In the genomic region with DNA sequence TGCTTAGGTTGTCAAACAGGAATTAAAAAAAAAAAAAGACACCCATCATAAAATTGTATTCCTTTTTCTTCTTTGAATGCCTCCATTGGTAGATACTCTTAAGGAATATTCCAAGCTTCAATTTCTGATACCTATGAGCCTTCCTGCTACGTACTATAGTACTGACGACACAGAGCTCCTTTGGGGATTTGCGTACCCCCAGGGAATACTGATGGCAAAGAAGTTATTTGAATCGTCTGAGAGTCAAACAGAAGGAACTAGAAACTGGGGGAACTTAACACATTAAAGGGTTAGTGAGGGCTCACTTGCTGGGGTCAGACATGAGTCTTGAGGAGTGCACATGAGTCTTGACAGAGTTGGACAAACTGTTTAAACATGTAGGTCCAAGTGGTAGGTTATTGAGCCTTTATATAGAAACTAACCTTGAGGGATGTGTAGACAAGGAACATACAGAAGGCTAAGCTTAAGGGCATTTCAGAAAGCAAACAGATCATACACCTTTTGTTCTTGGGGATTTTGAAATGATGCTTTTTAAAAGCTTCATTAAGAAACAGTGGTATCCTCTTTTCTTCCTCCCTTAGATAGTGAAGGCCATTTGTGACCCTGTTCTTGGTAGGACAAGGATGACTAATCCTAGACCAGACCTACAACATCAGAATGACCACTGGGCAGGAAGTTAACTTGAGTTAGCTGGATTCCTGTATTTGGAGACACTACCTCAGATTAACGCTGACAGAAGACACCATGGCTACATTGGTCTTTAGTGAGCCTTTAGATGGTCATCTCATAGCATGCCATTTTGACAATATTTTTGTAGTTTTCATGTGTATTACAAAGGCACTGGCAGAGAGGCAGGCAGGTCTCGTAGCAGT, we compare ENCODE assay signal across 8 mouse cellular contexts. TPM values are rescaled to one million over a fixed set of nuclear protein-coding genes. Genes with fewer than 3 reads are reported as not detected.
DNase-seq lines count a peak whose midpoint lies in the region; ATAC-seq and TF ChIP-seq lines count a peak whose summit lies in the region.

No protein-coding gene starts in this region.

- H3K9ac ChIP-seq in liver, postnatal 0 days (replicated peaks): no peak overlapping the region
- H3K9ac ChIP-seq in liver, embryonic 11.5 days (ENCODE audit: low read depth, low read length): no peak overlapping the region
- no peak overlapping the region for H3K9ac ChIP-seq in hindbrain, embryonic 12.5 days
- peak overlapping the region; percentile 73 for H3K9ac ChIP-seq in neural tube, embryonic 13.5 days

- DNase-seq in cerebellum, adult 9-10 months: peak; percentile 46
- DNase-seq in cerebellum, adult 8-10 months: no peak
- no peak for DNase-seq in liver, postnatal 0 days
- no peak for DNase-seq in liver, embryonic 11.5 days (ENCODE audit: low spot score)
- no peak for DNase-seq in embryo, embryonic 10 days (ENCODE audit: low spot score)
- DNase-seq in thymus, postnatal 0 days (ENCODE audit: low spot score): no peak

- 78% methylated on average over 6 of the region's 6 CpGs for WGBS in liver, postnatal 0 days (ENCODE audit: insufficient replicate concordance)
- 88% methylated on average over 6 of the region's 6 CpGs for WGBS in liver, embryonic 11.5 days
- WGBS in hindbrain, embryonic 12.5 days: 76% methylated on average over 6 of the region's 6 CpGs
- WGBS in neural tube, embryonic 13.5 days: 55% methylated on average over 6 of the region's 6 CpGs

- no peak for TF ChIP-seq CTCF in liver, postnatal 0 days (IDR thresholded peaks at IDR 0.05; ENCODE audit: low read depth)

- ATAC-seq in liver, postnatal 0 days: no peak
- no peak for ATAC-seq in liver, embryonic 11.5 days (replicated peaks; ENCODE audit: low FRiP score)
- no peak for ATAC-seq in hindbrain, embryonic 12.5 days (ENCODE audit: low FRiP score)
- ATAC-seq in neural tube, embryonic 13.5 days (ENCODE audit: low read depth): no peak

- H3K4me3 ChIP-seq in liver, postnatal 0 days (ENCODE audit: low read depth, low read length): no peak overlapping the region
- no peak overlapping the region for H3K4me3 ChIP-seq in liver, embryonic 11.5 days (ENCODE audit: low read depth, low read length)
- H3K4me3 ChIP-seq in hindbrain, embryonic 12.5 days: peak overlapping the region; percentile 46
- peak overlapping the region; percentile 60 for H3K4me3 ChIP-seq in neural tube, embryonic 13.5 days

- H3K36me3 ChIP-seq in liver, postnatal 0 days (replicated peaks; ENCODE audit: insufficient read depth, low read length): peaks cover 41% of the 10 kb centered on the region
- H3K36me3 ChIP-seq in liver, embryonic 11.5 days (ENCODE audit: control insufficient read depth, insufficient read depth, low read length): peaks cover 5% of the 10 kb centered on the region; the same call in 1 of the 2 replicates
- H3K36me3 ChIP-seq in hindbrain, embryonic 12.5 days: peaks cover 18% of the 10 kb centered on the region
- peaks cover 25% of the 10 kb centered on the region for H3K36me3 ChIP-seq in neural tube, embryonic 13.5 days

- H3K27me3 ChIP-seq in liver, postnatal 0 days (ENCODE audit: insufficient read depth, low read length): no peaks in the 10 kb centered on the region
- H3K27me3 ChIP-seq in liver, embryonic 11.5 days (replicated peaks; ENCODE audit: control insufficient read depth, insufficient read depth, low read length): no peaks in the 10 kb centered on the region
- H3K27me3 ChIP-seq in hindbrain, embryonic 12.5 days: no peaks in the 10 kb centered on the region
- H3K27me3 ChIP-seq in neural tube, embryonic 13.5 days: no peaks in the 10 kb centered on the region

- TF ChIP-seq EP300 in liver, postnatal 0 days (IDR thresholded peaks at IDR 0.05; ENCODE audit: low read depth): no peak

- H3K4me1 ChIP-seq in liver, postnatal 0 days (ENCODE audit: insufficient read depth): peaks cover 18% of the 10 kb centered on the region
- peaks cover 15% of the 10 kb centered on the region for H3K4me1 ChIP-seq in liver, embryonic 11.5 days (replicated peaks; ENCODE audit: control insufficient read depth, insufficient read depth, low read length)
- H3K4me1 ChIP-seq in hindbrain, embryonic 12.5 days: peaks cover 44% of the 10 kb centered on the region
- H3K4me1 ChIP-seq in neural tube, embryonic 13.5 days (replicated peaks): peaks cover 82% of the 10 kb centered on the region

- 0 out of 2 replicates have a peak overlapping the region, but pooled peaks have one; percentile 11 for H3K4me2 ChIP-seq in liver, postnatal 0 days (ENCODE audit: low read depth, low read length)
- H3K4me2 ChIP-seq in liver, embryonic 11.5 days: no peak overlapping the region
- H3K4me2 ChIP-seq in hindbrain, embryonic 12.5 days (replicated peaks): peak overlapping the region; percentile 87
- H3K4me2 ChIP-seq in neural tube, embryonic 13.5 days: peak overlapping the region; percentile 80

- no peak overlapping the region for H3K27ac ChIP-seq in liver, postnatal 0 days (ENCODE audit: low read depth)
- H3K27ac ChIP-seq in liver, embryonic 11.5 days (ENCODE audit: low read depth, low read length): no peak overlapping the region
- no peak overlapping the region for H3K27ac ChIP-seq in hindbrain, embryonic 12.5 days
- H3K27ac ChIP-seq in neural tube, embryonic 13.5 days (replicated peaks): no peak overlapping the region

- H3K9me3 ChIP-seq in liver, postnatal 0 days (ENCODE audit: low read length): no peaks in the 10 kb centered on the region
- no peaks in the 10 kb centered on the region for H3K9me3 ChIP-seq in liver, embryonic 11.5 days (ENCODE audit: control insufficient read depth, low read length)
- H3K9me3 ChIP-seq in hindbrain, embryonic 12.5 days (replicated peaks): no peaks in the 10 kb centered on the region
- H3K9me3 ChIP-seq in neural tube, embryonic 13.5 days: no peaks in the 10 kb centered on the region

RNA-seq across cellular contexts. Expression of a gene that starts 6.2 kb away (rescaled TPM):
- 30.4 and 37.3 TPM in 2 replicates for polyA plus RNA-seq in liver, postnatal 0 days (2015; fragmentation: Nextera tagmentation; extraction: Ambion mirVana)
- 11.8 and 13.3 TPM in 2 replicates for polyA plus RNA-seq in liver, embryonic 11.5 days (2014; fragmentation: Nextera tagmentation; extraction: Ambion mirVana)
- 69.1 and 69.6 TPM in 2 replicates for polyA plus RNA-seq in hindbrain, embryonic 12.5 days (2016; fragmentation: Nextera tagmentation; extraction: Ambion mirVana)
- 49.5 and 51.6 TPM in 2 replicates for polyA plus RNA-seq in neural tube, embryonic 13.5 days (2015; fragmentation: Nextera tagmentation; extraction: Ambion mirVana)
- 127 and 139 TPM in 2 replicates for polyA plus RNA-seq in thymus, postnatal 0 days (2015; fragmentation: Nextera tagmentation; extraction: Ambion mirVana)

Comparison
In these comparisons a context has a peak if more than half of its experiments do, and no peak if none do; other contexts are left out.
1. H3K4me3 ChIP-seq: peak in hindbrain, embryonic 12.5 days (single experiment) and neural tube, embryonic 13.5 days (single experiment); none in liver, postnatal 0 days (single experiment) and liver, embryonic 11.5 days (single experiment).